Mouse (Mus musculus): ENCODE measurements around the gene Dennd4c. TPM values are rescaled to one million over a fixed set of nuclear protein-coding genes. Genes with fewer than 3 reads are reported as not detected.

Dennd4c gene
- polyA plus RNA-seq, 1 experiment from 2014 or later: 1.5 TPM

DNA sequence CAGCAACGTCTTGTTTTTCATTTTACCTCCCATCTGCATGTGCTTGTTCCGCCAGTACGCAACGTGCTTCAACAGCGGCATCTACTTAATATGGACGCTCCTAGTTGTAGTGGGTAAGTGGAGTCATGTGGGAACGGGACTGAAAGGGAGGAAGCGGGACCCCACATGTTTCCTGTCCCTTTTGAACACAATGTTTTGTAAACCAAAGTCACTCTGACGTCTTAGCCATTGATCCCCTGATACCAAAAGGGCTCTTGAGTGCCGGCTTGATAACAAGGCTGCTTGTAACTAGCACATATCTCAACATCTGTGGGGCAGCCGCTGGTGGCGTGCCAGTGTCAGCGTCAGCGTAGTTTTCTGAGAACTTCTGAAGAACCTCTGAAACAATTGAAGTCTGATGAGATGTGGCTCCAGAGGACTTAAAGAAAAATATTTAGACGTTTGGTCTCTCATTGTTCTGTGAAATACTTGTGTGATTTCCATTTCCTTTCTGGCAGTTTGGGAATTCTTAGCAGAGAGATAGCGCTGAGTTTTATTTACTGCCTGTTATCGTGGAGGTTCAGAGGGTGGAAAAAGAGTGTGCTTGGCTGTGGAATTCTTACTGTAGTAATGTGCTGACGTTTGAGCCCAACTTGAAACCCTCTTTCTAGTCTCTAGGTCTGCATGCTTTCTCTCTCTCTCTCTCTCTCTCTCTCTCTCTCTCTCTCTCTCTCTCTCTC, 138.0 kb downstream of the Dennd4c start:
- peaks cover 28% of the 10 kb centered on the region for H3K4me1 ChIP-seq (replicated peaks)
- no peaks in the 10 kb centered on the region for H3K36me3 ChIP-seq
- H3K4me3 ChIP-seq (replicated peaks): peak overlapping the region; percentile 58
- DNase-seq: peak; percentile 51
- WGBS (ENCODE audit: insufficient replicate concordance): 1% methylated on average over 18 of the region's 18 CpGs
- ATAC-seq (ENCODE audit: low read depth): peak; percentile 83
- peak overlapping the region; percentile 62 for H3K9ac ChIP-seq
- H3K27me3 ChIP-seq: no peaks in the 10 kb centered on the region
- no peaks in the 10 kb centered on the region for H3K9me3 ChIP-seq (replicated peaks)
- peak overlapping the region; percentile 83 for H3K4me2 ChIP-seq
- H3K27ac ChIP-seq: peak overlapping the region; percentile 75

- Histone ChIP-seq H3K36me3 (no peaks in the 10 kb centered on the region), H3K4me2 (no peak overlapping the region), H3K9ac (no peak overlapping the region), H3K9me3 (replicated peaks) (no peaks in the 10 kb centered on the region), H3K4me3 (replicated peaks) (no peak overlapping the region), H3K4me1 (replicated peaks) (peaks cover 28% of the 10 kb centered on the region), H3K27me3 (no peaks in the 10 kb centered on the region), H3K27ac (no peak overlapping the region)
- DNase-seq (no peak), ATAC-seq (ENCODE audit: low read depth) (no peak)
- 62% methylated on average over 5 of the region's 5 CpGs for WGBS (ENCODE audit: insufficient replicate concordance)
Measured at GRCm38 (mm10) chr4:86887879-86888278, 139.5 kb downstream of the Dennd4c start.

DNA sequence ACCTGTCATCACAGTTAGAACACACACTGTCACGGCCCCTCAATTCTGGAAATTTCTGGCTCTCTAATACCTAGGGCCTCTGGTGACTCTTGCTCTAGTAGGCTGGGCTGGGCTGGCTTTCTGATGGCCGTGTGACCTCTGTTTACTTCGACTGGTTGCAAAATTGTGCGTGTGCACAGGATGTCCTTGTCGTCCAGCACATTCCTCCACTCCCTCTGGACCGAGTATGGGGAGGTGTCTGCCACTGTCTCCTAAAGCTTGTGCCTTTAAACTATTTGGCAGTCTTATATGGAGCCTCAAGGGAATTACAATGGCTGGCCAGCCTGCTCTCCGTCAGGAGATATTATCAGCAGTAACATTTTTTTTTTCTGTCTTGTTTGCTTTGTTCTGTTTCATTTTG, 149.1 kb downstream of the Dennd4c start:
- H3K9me3 ChIP-seq (replicated peaks): no peaks in the 10 kb centered on the region
- ATAC-seq (ENCODE audit: low read depth): 0 out of 2 replicates have a peak, but pooled peaks have one; percentile 41
- no peak overlapping the region for H3K27ac ChIP-seq
- H3K27me3 ChIP-seq: no peaks in the 10 kb centered on the region
- DNase-seq: no peak
- H3K4me1 ChIP-seq (replicated peaks): peaks cover 7% of the 10 kb centered on the region; the same call in 1 of the 2 replicates
- no peak overlapping the region for H3K9ac ChIP-seq
- 51% methylated on average over 7 of the region's 7 CpGs for WGBS (ENCODE audit: insufficient replicate concordance)
- no peak overlapping the region for H3K4me2 ChIP-seq
- no peaks in the 10 kb centered on the region for H3K36me3 ChIP-seq
- no peak overlapping the region for H3K4me3 ChIP-seq (replicated peaks)

DNA sequence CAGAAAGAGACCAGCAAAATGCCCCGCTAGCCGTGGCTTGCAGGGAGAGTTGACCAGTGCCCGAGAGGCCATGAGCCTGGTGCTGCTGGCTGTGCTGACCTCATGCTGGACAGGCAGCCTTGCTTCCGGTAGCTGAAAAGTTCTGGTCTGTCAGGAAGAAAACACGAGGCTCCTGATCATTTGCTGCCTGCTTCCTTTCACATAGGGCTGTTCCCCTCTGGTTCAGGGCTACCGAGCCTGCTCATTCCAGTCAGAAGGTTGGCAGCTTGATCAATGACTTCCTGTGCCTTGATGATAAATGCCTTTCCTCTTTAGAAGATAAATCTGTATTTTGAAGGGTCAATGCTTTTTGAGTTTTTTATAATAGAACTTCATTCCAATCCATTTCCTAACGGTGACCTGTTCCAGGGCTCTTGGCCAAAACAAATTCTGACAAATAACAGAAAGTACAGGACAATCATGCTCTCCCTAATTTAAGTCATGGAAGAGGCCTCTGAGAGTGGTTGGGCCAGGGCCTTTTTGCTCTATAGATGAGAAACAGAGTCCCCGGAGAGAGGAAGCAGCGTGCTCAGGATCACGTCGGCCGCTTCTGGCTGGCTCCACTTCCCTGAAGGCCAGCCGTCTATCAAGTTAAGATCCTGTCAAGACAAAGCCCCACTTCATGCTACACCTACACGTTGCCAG, 150.6 kb downstream of the Dennd4c start:
- H3K27me3 ChIP-seq: no peaks in the 10 kb centered on the region
- H3K27ac ChIP-seq: peak overlapping the region; percentile 26; the same call in 1 of the 2 replicates
- no peak overlapping the region for H3K4me2 ChIP-seq
- WGBS (ENCODE audit: insufficient replicate concordance): 30% methylated on average over 14 of the region's 14 CpGs
- DNase-seq (no peak), ATAC-seq (ENCODE audit: low read depth) (peak; percentile 27)
- no peak overlapping the region for H3K4me3 ChIP-seq (replicated peaks)
- H3K9me3 ChIP-seq (replicated peaks): no peaks in the 10 kb centered on the region
- H3K4me1 ChIP-seq (replicated peaks): peaks cover 7% of the 10 kb centered on the region; the same call in 1 of the 2 replicates
- no peaks in the 10 kb centered on the region for H3K36me3 ChIP-seq
- no peak overlapping the region for H3K9ac ChIP-seq

Other genes starting within 250 kb of the Dennd4c start
- gene Saxo1, start 190.2 kb upstream of the Dennd4c start, polyA plus RNA-seq (2015; fragmentation: Nextera tagmentation; extraction: Ambion mirVana): not detected in 2 replicates
- gene Rraga, start 172.9 kb upstream of the Dennd4c start, polyA plus RNA-seq (2015; fragmentation: Nextera tagmentation; extraction: Ambion mirVana): 31.5 and 36.6 TPM in 2 replicates
- gene Haus6, start 136.5 kb upstream of the Dennd4c start, polyA plus RNA-seq (2015; fragmentation: Nextera tagmentation; extraction: Ambion mirVana): 14.3 and 18.6 TPM in 2 replicates
- 144 and 148 TPM in 2 replicates for gene Plin2, start 78.5 kb upstream of the Dennd4c start, polyA plus RNA-seq (2015; fragmentation: Nextera tagmentation; extraction: Ambion mirVana)
- gene Rps6, start 108.9 kb downstream of the Dennd4c start, polyA plus RNA-seq (2015; fragmentation: Nextera tagmentation; extraction: Ambion mirVana): 624 and 653 TPM in 2 replicates
- 5.3 and 6.7 TPM in 2 replicates for gene Acer2, start 125.8 kb downstream of the Dennd4c start, polyA plus RNA-seq (2015; fragmentation: Nextera tagmentation; extraction: Ambion mirVana)